Mouse (Mus musculus): ENCODE results near the gene Scgb1b11.
"Not testable (repeated sequence)": the region's sequence is repeated elsewhere in the genome, so short reads cannot be mapped to it uniquely, and the experiment has no call there.

Gene Scgb1b11

DNA sequence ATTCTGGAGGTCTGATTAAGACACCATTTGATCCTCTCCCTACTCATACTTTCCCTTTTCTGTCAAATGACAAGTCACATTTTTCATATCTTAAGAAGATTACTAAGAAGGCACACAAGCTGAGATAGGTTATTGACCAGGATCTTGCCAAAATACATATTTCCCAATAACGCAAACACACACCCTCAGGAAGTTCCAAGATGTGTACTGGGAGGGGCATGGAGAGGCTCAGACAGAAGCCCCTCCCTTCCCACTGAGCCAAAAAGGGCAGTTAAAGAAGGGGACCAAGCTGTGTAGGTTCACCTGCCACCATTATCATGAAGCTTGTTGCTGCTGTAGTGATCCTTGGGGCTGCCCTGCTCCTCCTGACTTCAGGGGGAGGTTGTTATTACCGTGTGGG, at the start of gene Scgb1b11:
TSS of gene Scgb1b11 (plus strand) at position 301 of the 400 bp plus-strand sequence.
- not testable (repeated sequence) for DNase-seq (ENCODE audit: low spot score in 2 of 2)

- not testable (repeated sequence) for DNase-seq (ENCODE audit: low spot score in 2 of 2)
Measured at GRCm38 (mm10) chr7:32211045-32211444, 11.6 kb upstream of the Scgb1b11 start, which contains the start of gene Scgb2b11. Gene Scgb2b11 (minus strand): TSS chr7:32211145.

All from spleen, postnatal 14 days (tissue).